Mouse (Mus musculus) kidney, adult 2 months (tissue): ENCODE results near the gene Msmp. TPM values are rescaled to one million over a fixed set of nuclear protein-coding genes. Genes with fewer than 3 reads are reported as not detected.
A peak's percentile ranks its signal among the peaks of the same experiment; 100 is the strongest.

ENCODE experiments used
- DNase-seq: peaks from one replicate; pipeline ENCODE4 v3.0.0; 2021
- H3K27ac ChIP-seq: fragments of 200-500 bp; 2 replicates; pipeline ENCODE4 v1.5.1; 2012; ENCODE audit warnings: low read depth, low read length, control low read depth, inconsistent platforms; ENCODE audit not compliant: insufficient read depth
- H3K27me3 ChIP-seq: fragments of 200-500 bp; replicated peaks from 2 replicates; pipeline ENCODE4 v1.6.1; 2012; ENCODE audit warnings: mild to moderate bottlenecking, moderate library complexity, low read length, inconsistent platforms; ENCODE audit not compliant: control insufficient read depth, insufficient read depth
- H3K36me3 ChIP-seq: fragments of 200-500 bp; 2 replicates; pipeline ENCODE4 v1.6.1; 2012; ENCODE audit warnings: mild to moderate bottlenecking, moderate library complexity, low read length, inconsistent platforms; ENCODE audit not compliant: control insufficient read depth, insufficient read depth
- H3K4me1 ChIP-seq: fragments of 200-500 bp; 2 replicates; pipeline ENCODE4 v1.6.1; 2011; ENCODE audit warnings: low read length; ENCODE audit not compliant: control insufficient read depth, insufficient read depth
- H3K4me3 ChIP-seq: fragments of 200-500 bp; 2 replicates; pipeline ENCODE4 v1.5.1; 2011; ENCODE audit warnings: mild to moderate bottlenecking, low read depth, low read length, control low read depth; ENCODE audit not compliant: insufficient read depth
- CTCF ChIP-seq: fragments of 200-500 bp; conservative IDR thresholded peaks from 2 replicates; pipeline ENCODE4 v1.5.1; 2011; ENCODE audit warnings: low read depth, mild to moderate bottlenecking, control low read depth, low read length, moderate library complexity, mixed read lengths; ENCODE audit not compliant: insufficient read depth, insufficient read length
- POLR2A ChIP-seq: fragments of 200-500 bp; IDR thresholded peaks from one replicate; pipeline ENCODE4 v1.6.1; 2011; ENCODE audit warnings: low read depth, low read length, control low read depth
- WGBS: fragments of 180-500 bp; shearing (Covaris S2); methylation state at CpG from one replicate; pipeline ENCODE4 v1.1.7; 2018; 5-methylcytosine and 5-hydroxymethylcytosine counted together
- polyA plus RNA-seq: library from polyadenylated mRNA; depleted of rRNA; stranded (reverse); fragments of >200 nt; gene quantifications from 2 replicates; pipeline ENCODE4 v1.2.3, GENCODE M21; 2012

Msmp gene
- polyA plus RNA-seq, 1 experiment: 4.7 TPM

DNA sequence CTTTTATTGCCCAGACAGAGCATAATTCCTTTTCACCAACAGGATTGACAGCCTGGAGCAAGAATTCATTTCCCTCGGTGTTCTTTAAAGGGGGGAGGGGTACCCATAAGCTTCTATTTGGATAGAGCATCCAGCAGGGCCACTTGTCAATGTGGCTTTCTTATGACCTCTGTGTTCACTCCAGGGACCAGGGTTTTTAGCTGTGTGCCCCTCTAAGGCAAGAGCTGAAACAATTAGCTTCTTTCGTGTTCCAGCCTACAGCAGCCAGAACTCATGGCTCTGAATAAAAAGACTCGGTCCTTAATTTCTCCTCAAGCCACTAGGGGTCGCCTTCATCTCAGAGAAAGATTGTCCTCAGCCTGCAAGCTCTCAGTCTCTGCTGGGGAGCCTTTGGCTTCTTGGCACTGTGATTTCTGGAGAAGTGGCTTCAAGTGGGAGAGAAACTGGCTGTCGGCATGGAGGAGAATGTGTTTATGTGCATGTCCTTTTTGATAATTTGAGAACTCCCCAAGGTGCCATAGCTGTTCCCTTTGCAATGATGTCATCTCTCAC is 45.8 kb upstream of the Msmp start:
- 2% methylated on average over 5 of the region's 5 CpGs for WGBS
- H3K27me3 ChIP-seq: no peaks in the 10 kb centered on the region
- H3K27ac ChIP-seq: no peak overlapping the region
- TF ChIP-seq CTCF: peak; percentile 78
- TF ChIP-seq POLR2A: no peak
- H3K4me1 ChIP-seq: no peaks in the 10 kb centered on the region; the same call in 1 of the 2 replicates
- peak; percentile 93 for DNase-seq
- H3K4me3 ChIP-seq: no peak overlapping the region
- no peaks in the 10 kb centered on the region for H3K36me3 ChIP-seq

DNA sequence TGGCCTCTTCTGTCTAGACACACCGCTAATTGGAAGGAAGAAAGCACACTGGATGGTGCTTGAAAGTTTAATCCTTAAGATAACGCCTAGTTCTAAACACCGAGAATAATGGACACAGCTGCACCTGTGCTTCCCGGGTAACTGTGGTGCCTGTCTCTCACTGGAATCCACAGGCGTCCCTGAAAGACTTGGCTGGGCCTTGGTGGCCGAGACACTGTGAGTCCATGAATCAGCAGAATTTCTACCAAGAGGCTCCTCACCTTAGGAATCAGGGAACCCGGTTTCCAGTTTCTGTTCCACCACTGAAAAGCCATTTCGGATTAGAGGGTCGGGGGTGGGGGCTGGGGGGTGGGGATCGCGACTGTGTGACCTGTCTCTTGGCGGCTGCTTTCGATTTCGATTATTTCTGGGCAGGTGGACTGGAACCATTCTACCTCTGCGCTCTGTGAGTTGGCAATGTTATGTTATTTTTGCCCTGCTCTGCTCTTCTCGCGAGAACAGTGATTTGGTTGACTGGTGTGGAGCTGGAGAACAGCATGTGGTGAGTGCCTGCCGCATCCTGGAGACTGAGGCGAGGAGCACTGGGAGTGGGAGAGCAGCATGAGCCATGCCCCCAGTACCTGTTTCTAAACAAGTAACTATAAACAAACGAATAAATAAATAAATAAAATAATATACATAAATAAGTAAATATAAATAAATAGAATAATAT is 45.0 kb upstream of the Msmp start:
- TF ChIP-seq POLR2A (no peak), CTCF (no peak; the same call in 1 of the 2 replicates)
- no peak overlapping the region for H3K27ac ChIP-seq
- DNase-seq: peak; percentile 41
- H3K4me1 ChIP-seq: no peaks in the 10 kb centered on the region; the same call in 1 of the 2 replicates
- WGBS: 44% methylated on average over 20 of the region's 20 CpGs
- H3K27me3 ChIP-seq: no peaks in the 10 kb centered on the region
- H3K4me3 ChIP-seq: no peak overlapping the region
- no peaks in the 10 kb centered on the region for H3K36me3 ChIP-seq

DNA sequence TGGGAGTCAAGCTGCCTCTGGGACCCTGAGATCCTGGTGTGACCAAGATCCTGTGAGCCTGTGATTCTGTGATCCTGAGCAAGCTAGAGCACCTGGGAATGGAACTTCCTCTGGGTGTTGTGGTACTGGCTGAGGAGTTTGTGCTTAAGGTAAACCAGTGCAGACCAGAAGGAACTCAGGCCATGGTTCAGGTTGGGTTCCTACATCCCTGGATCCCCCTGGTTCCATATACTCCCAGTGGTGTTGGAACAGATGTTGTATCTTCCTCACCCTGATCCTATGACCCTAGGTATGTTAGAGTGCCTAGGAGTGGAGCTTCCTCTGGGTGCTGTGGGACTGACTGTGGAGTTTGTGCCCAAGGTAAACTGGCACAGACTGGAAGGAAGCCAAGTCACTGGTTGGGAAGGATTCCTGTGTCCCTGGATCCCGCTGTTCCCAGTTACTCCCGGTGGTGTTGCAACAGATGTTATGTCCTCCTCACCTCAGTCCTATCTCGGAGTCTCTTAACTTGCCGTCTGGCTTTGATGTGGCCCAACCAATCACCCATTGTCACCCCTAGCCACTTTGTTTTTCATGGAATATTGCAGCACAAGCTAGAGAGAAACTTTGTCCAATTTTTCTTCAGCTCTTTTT is 36.0 kb upstream of the Msmp start:
- Histone ChIP-seq H3K4me3 (no peak overlapping the region), H3K4me1 (no peaks in the 10 kb centered on the region), H3K36me3 (no peaks in the 10 kb centered on the region), H3K27me3 (no peaks in the 10 kb centered on the region), H3K27ac (no peak overlapping the region)
- no peak for DNase-seq
- TF ChIP-seq POLR2A (no peak), CTCF (no peak)
- 81% methylated on average over 4 of the region's 4 CpGs for WGBS

DNA sequence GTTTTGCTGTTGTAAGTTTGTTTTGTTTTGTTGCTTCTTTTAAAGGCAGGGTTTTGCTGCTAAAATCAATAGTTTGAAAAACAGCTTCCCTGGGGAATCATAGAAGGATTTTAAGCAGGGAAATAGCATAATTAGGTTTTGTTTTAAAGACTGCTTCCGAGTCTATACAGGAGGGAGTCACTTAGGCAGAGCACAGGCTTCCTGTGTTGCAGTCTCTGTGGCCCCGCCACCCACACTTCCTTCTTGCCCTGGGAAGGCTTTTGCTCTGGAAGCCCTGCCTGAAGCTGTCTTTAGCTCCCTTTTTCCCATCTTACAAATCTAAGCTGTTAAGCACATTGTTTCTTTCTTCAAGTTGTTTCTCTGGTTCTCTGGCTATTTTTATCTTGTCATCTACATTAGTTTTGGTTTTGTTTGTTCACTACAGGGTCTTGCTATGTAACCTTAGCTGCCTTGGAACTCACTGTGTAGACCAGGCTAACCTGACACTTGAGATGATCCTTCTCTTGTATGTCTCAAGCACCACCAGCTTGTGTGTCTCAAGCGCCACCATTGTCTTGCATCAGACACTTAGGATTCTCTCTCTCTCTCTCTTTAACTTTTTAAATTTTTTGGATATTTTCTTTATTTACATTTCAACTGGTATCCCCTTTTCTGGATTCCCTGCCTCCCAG is 28.9 kb upstream of the Msmp start:
- H3K4me1 ChIP-seq: no peaks in the 10 kb centered on the region
- TF ChIP-seq CTCF: no peak
- TF ChIP-seq POLR2A: no peak
- peak; percentile 19 for DNase-seq
- H3K4me3 ChIP-seq: no peak overlapping the region
- no peak overlapping the region for H3K27ac ChIP-seq
- H3K27me3 ChIP-seq: no peaks in the 10 kb centered on the region
- 54% methylated on average over 3 of the region's 3 CpGs for WGBS
- no peaks in the 10 kb centered on the region for H3K36me3 ChIP-seq

DNA sequence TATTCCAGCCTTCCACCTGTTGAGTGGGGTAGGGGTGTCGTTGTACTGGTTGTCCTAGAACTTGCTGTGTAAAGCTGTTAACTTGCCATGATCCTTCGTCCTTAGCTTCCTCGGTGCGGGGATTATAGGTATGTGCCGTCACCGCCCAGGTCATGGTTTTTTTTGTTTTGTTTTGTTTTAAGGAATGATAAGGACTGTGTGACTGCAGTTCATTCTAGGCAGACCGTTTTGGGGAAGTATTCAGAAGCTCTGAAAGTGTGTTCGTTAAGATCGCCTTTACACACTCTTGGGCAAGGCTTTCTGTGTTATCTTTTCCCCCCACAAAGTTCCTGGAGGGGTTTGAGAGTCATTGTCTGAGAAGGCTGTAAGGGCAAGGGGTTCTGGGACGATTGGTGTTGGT is 28.2 kb upstream of the Msmp start:
- DNase-seq: no peak
- Histone ChIP-seq H3K27ac (no peak overlapping the region), H3K36me3 (no peaks in the 10 kb centered on the region), H3K4me1 (no peaks in the 10 kb centered on the region), H3K27me3 (no peaks in the 10 kb centered on the region), H3K4me3 (no peak overlapping the region)
- 69% methylated on average over 10 of the region's 10 CpGs for WGBS
- TF ChIP-seq CTCF (no peak), POLR2A (no peak)

DNA sequence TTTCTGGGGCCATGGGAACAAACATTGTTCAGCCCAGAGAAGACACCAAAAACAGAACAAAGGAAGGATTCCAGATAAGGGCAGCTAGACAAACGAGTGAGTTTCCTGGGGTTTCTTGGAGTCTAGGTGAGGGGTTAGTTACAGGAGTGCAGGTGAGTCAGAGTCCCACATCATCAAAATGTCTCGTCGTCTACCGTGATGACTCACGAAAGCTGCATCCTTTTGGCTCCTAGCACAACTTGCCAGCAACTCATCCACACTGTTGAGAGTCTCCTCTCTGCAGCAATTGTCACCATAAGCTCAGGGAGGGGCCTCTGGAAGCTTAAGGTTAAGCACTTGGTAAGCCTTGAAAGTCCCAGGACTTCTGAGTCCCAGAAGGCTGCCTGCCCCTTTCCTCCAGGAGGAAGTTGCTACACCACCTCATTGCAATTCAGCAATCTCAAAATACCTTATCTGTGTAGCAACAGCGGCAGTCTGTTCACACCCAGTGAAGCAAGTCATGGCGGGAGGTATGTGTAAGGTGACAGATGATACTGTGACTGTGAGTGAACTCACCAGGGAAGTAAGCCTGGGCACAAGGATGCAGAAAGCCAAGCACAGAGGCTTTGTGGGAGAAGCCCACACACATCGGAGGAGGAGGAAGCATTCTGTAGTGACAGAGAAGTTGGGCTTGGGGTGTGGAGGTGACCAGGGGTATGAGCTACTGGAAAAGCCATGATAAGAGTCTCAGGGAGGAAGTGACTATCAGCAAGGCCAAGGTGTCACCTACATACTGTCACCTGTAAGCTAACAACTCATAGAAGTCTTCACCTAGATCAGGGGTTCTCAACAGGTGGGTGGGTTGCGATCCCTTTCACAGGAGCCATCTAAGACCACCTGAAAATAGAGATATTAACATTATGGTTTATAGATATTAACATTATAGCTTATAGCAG is 20.7 kb upstream of the Msmp start:
- WGBS: 67% methylated on average over 9 of the region's 9 CpGs
- no peaks in the 10 kb centered on the region for H3K27me3 ChIP-seq
- DNase-seq: no peak
- no peaks in the 10 kb centered on the region for H3K36me3 ChIP-seq
- no peak overlapping the region for H3K27ac ChIP-seq
- TF ChIP-seq CTCF (no peak), POLR2A (no peak)
- no peaks in the 10 kb centered on the region for H3K4me1 ChIP-seq
- no peak overlapping the region for H3K4me3 ChIP-seq
